16 mouse cellular contexts compared by ENCODE assay signal in the genomic region with DNA sequence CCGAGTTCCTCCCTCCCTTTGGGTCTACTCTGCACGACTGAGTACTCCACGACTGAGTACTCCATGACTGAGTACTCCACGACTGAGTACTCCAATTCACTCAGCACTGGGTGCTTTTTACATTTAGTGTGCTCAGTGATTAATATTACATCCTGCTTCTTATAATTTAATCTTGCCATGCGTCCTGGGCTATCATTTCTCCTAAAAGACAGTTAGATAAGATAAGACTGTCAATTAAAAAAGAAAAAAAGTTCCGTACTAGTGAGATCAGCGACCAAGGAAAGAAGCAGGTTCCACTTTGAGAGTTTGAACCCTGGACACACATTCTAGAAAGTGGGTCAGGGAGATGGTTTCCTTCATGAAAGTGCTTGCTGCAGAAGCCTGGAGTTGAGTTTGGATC.
"Had no signal": no experiment of that assay in that cellular context is flagged by ENCODE, and none has a peak within 500 bp of the region (broad histone marks: within the 10 kb centered on the region; RNA-seq: fewer than 3 reads in every experiment).

No protein-coding gene starts in this region.

- H3K4me2 ChIP-seq: lung, embryonic 15.5 days; midbrain, embryonic 11.5 days; midbrain, embryonic 13.5 days; midbrain, embryonic 15.5 days; neural tube, embryonic 12.5 days had no signal

- H3K36me3 ChIP-seq: lung, embryonic 15.5 days; midbrain, embryonic 15.5 days; neural tube, embryonic 12.5 days had no signal

- H3K9me3 ChIP-seq: lung, embryonic 15.5 days; midbrain, embryonic 15.5 days; neural tube, embryonic 12.5 days had no signal

- H3K27ac ChIP-seq: macrophage had no signal

- H3K4me3 ChIP-seq: lung, embryonic 15.5 days; megakaryocyte, embryonic 14.5 days; midbrain, embryonic 13.5 days; midbrain, embryonic 15.5 days; neural tube, embryonic 12.5 days had no signal

- H3K4me1 ChIP-seq: megakaryocyte, embryonic 14.5 days had no signal

- ATAC-seq: liver, postnatal 0 days; lung, postnatal 0 days; midbrain, embryonic 13.5 days; midbrain, embryonic 15.5 days had no signal

- H3K9ac ChIP-seq: liver, postnatal 0 days; lung, embryonic 15.5 days; midbrain, embryonic 13.5 days; midbrain, embryonic 15.5 days; neural tube, embryonic 12.5 days had no signal

- H3K27me3 ChIP-seq: lung, embryonic 15.5 days; midbrain, embryonic 13.5 days; midbrain, embryonic 15.5 days; neural tube, embryonic 12.5 days had no signal

- DNase-seq: liver, postnatal 0 days; lung, adult 2 months; lung, postnatal 14 days; lung, postnatal 36 days; right cerebral cortex, postnatal 14 days; thymus, adult 2 months; thymus, postnatal 25 days; thymus, postnatal 4 days had no signal
